Mouse (Mus musculus): ENCODE measurements at regions not wholly inside any gene's neighbourhood (a gene's known extent, or its start where the extent isn't known, plus 50 kb on each side); places are given as distances from the start of the nearest gene placed in this dataset.

DNA sequence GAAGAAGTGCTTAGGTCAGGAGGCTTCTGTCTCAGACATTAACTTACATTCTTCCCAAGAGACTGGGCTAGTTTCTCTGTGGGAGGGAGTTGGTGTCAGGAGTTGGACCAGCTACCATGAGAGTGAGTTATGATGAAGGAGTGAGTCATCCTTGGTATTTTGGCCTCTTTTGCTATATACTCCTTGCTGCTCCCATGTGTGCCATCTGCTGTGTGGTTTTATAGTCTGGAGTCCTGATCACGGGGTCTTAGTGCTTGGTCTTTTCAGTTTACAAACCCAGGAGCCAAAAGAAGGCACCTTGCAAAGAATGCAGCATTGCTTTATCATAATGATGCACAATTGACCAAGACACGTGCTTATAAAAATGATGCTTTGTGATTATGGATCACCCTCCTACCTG is 56.6 kb downstream of the Zfp503 start:
- no peak overlapping the region for H3K27ac ChIP-seq
- no peak overlapping the region for H3K4me3 ChIP-seq
- WGBS, result 84% methylated on average over 2 of the region's 2 CpGs
- peak; percentile 6 for DNase-seq (ENCODE audit: low spot score)
- 0 out of 2 replicates have a peak, but pooled peaks cover 17% of the 10 kb centered on the region for H3K27me3 ChIP-seq (ENCODE audit: low read depth, poor library complexity, severe bottlenecking)
- no peaks in the 10 kb centered on the region for H3K9me3 ChIP-seq (replicated peaks)
- H3K36me3 ChIP-seq, result no peaks in the 10 kb centered on the region
- no peaks in the 10 kb centered on the region for H3K4me1 ChIP-seq

DNA sequence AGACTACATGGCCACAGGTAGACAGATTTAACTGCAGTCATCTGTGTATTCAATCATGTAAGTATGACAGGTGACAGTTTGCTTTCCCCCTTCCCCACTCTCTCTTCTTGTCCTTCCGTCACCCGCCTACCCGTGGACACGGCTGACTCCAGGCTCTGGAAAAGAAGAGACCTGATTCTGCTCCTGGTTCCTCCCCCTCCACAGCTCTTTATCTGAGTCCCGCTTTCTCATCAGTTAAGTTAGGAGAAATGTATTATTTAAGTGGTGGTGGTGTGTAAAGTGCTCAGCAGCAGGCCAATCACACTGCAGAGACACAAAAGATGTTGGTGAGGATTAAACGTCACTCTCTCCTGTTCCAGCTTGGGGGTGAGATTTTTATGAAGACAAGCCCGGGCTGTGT is 57.5 kb downstream of the Zfp503 start:
- 83% methylated on average over 7 of the region's 7 CpGs for WGBS
- Histone ChIP-seq H3K9me3 (replicated peaks) (no peaks in the 10 kb centered on the region), H3K36me3 (no peaks in the 10 kb centered on the region), H3K4me1 (no peaks in the 10 kb centered on the region), H3K27ac (no peak overlapping the region), H3K4me3 (no peak overlapping the region), H3K27me3 (ENCODE audit: low read depth, poor library complexity, severe bottlenecking) (0 out of 2 replicates have a peak, but pooled peaks cover 14% of the 10 kb centered on the region)
- DNase-seq (ENCODE audit: low spot score), result peak; percentile 15

DNA sequence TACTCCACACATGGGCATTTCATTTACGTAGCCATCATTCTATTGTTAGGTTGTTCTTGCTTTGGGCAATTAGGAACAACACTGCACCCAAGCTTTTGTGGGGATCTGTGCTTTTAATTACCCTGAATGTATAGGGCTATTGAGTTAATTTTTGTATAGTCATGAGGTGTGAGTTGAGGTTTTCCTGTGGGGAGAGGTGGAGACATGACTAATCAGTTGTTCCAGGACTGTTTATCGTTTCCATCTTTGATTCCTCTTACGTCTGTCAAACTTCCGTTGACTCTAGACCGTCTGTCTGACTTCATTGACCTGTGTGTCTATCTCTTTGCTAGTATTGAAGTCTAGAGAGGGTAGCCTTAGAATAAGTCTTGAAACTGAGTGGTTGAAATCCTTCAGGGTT is 60.4 kb downstream of the Zfp503 start:
- Histone ChIP-seq H3K27me3 (ENCODE audit: low read depth, poor library complexity, severe bottlenecking) (0 out of 2 replicates have a peak, but pooled peaks cover 13% of the 10 kb centered on the region), H3K27ac (no peak overlapping the region), H3K4me1 (no peaks in the 10 kb centered on the region), H3K36me3 (no peaks in the 10 kb centered on the region), H3K9me3 (replicated peaks) (no peaks in the 10 kb centered on the region), H3K4me3 (no peak overlapping the region)
- 73% methylated on average over 5 of the region's 5 CpGs for WGBS
- DNase-seq (ENCODE audit: low spot score), result no peak

DNA sequence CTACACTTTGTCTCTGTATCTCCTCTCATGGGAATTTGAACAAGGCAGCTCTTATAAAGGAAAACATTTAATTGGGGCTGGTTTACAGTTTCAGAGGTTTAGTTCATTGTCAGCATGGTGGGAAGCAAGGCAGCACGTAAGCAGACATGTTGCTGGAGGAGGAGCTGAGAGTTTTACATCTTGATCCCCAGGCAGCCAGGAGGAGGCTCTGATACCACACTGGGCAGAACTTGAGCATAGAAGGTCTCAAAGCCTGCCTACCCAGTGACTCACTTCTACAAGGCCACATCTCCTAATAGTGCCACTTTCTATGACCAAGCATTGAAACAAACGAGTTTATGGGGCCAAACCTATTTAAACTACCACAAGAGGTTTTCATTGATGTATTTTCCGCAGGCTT is 67.9 kb upstream of the Comtd1 start:
- Histone ChIP-seq H3K27ac (no peak overlapping the region), H3K4me1 (no peaks in the 10 kb centered on the region), H3K36me3 (no peaks in the 10 kb centered on the region), H3K27me3 (ENCODE audit: low read depth, poor library complexity, severe bottlenecking) (no peaks in the 10 kb centered on the region), H3K4me3 (no peak overlapping the region), H3K9me3 (replicated peaks) (no peaks in the 10 kb centered on the region)
- no peak for DNase-seq (ENCODE audit: low spot score)
- WGBS, result 87% methylated on average over 3 of the region's 3 CpGs

DNA sequence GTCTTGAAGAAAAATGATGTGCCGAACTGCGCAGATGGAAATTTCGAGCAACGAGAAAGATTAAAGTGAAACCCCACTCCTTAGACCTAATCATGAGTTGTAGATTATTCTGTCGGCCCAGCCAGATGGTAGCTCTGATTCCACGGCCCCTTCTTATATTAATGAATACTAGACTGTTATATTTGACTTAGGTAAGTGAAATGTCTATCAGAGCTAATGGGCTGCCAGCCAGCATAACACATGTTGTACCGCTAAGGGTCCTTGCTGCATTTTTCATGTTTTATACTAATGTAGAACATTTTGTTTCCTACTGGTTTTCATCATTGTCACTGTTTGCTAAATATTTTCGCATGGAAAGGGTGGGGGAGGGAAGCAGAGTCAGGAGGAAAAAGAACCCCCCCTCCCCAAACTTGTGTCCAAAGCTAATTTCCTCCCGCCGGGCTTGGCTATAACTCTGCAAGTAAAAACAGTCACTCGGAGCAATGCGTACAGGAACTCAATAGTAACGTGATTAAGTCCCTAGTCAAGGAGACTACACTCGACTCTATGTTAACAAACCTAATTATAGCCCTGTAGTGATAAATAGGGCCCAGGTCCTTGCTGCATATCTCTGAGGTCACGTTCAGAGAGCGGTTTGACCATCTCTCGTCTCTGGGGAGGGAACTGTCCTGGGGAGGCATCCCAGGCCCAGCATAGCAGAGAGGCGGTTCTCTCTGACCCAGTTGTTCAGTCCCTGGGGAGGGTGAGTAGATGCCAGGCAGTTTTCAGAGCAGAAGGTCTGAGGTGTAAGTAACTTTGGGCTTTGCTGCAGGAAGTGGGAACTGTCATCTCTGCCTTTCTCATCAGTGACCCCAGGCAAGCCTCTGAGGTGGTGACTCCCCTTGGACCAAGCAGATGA is 56.0 kb upstream of the Comtd1 start:
- DNase-seq (ENCODE audit: low spot score), result peak; percentile 71
- Histone ChIP-seq H3K27ac (peak overlapping the region; percentile 89), H3K36me3 (no peaks in the 10 kb centered on the region), H3K4me1 (peaks cover 51% of the 10 kb centered on the region), H3K9me3 (replicated peaks) (no peaks in the 10 kb centered on the region), H3K27me3 (ENCODE audit: low read depth, poor library complexity, severe bottlenecking) (peaks cover 40% of the 10 kb centered on the region; the same call in 1 of the 2 replicates), H3K4me3 (peak overlapping the region; percentile 41)
- WGBS, result 12% methylated on average over 18 of the region's 18 CpGs

DNA sequence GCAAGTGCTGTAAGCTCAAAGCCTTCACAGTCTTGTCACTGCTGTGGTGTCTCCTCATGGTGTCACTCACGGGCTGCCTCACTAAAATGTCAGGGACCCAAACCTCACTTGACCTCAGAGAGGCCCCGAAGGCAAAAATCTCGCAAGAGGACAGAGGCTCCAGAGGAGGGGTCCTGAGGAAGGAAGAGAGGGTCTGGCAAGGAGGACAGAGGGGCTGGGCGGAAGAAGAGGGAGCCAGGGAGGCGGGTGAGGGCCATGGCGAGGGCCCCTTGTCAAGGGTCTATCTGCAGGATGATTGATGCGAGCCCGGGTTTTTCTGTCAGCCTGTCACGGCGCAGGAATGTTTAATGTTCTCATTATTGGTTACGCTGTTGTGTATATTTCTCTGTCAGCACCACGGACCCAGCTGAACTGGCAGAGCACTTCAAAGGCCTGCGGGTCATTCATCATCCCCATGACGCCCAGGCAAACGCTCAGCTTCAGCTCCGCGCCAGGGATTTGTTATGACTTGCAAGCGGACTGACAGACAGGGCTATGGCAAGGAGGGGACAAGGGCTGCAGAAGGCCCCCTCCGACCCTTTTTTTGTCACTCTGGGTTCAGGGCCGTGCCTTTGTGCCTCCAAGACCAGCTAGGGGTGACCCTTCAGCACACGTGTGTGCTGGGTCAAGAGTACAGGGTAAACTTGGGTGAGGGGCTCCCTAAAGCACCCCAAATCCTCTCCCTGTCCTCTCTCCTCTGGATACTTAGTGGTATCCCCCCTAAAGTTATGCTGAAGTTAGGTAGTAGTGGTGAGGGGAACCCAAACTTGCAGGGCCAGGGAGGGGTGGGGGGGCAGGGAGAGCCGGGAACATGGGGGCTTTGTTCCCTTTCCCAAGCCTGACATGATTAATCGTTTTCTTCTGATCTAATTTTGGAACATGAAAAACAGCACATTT is 55.1 kb upstream of the Comtd1 start:
- Histone ChIP-seq H3K27me3 (ENCODE audit: low read depth, poor library complexity, severe bottlenecking) (peaks cover 50% of the 10 kb centered on the region; the same call in 1 of the 2 replicates), H3K9me3 (replicated peaks) (no peaks in the 10 kb centered on the region), H3K36me3 (no peaks in the 10 kb centered on the region), H3K27ac (peak overlapping the region; percentile 89), H3K4me3 (peak overlapping the region; percentile 41), H3K4me1 (peaks cover 51% of the 10 kb centered on the region)
- DNase-seq (ENCODE audit: low spot score), result peak; percentile 94
- WGBS, result 3% methylated on average over 23 of the region's 23 CpGs

DNA sequence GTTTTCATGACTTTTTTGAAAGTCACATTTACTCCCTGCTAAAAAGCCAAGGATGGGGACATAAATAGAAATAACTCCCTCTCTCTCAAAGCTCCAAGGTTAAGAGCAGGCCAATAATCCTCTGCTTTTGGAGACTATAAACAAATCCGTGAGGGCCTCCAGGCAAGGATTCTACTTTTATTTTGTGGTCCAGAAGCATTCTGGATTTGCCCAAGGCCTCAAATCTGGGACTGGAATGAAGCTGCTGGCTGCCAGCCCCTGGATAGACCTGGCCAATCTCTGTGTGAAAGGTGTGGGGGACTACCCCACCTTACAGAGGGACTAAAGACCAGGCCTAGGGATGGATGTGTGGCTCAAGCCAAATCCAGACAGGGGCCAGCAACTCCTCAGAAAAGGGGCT is 54.1 kb upstream of the Comtd1 start:
- DNase-seq (ENCODE audit: low spot score), result no peak
- peak overlapping the region; percentile 89 for H3K27ac ChIP-seq
- H3K4me1 ChIP-seq, result peaks cover 51% of the 10 kb centered on the region
- no peaks in the 10 kb centered on the region for H3K9me3 ChIP-seq (replicated peaks)
- H3K36me3 ChIP-seq, result no peaks in the 10 kb centered on the region
- H3K4me3 ChIP-seq, result no peak overlapping the region
- peaks cover 53% of the 10 kb centered on the region; the same call in 1 of the 2 replicates for H3K27me3 ChIP-seq (ENCODE audit: low read depth, poor library complexity, severe bottlenecking)
- 53% methylated on average over 1 of the region's 1 CpGs for WGBS

DNA sequence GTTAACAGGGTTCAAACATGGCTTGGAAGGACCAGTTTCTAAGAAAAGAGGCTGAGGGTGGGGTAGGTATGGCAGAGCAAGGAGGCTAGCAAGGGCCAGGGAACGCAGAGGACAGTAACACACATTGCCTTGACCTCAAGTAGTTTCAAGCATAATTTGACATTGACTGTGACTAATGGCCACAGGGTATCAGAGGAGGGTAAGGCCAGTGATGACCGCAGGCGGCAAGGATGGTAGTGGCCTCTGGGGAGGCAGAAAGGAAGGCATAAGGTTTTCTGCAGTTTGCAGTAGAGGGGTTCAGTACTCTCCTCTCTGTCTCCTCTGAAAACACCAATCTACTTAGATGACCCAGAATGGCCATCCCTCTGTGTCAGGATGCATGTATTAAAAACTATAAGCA is 53.7 kb upstream of the Comtd1 start:
- Histone ChIP-seq H3K27me3 (ENCODE audit: low read depth, poor library complexity, severe bottlenecking) (peaks cover 53% of the 10 kb centered on the region; the same call in 1 of the 2 replicates), H3K4me3 (no peak overlapping the region), H3K4me1 (peaks cover 51% of the 10 kb centered on the region), H3K27ac (no peak overlapping the region), H3K9me3 (replicated peaks) (no peaks in the 10 kb centered on the region), H3K36me3 (no peaks in the 10 kb centered on the region)
- 67% methylated on average over 3 of the region's 3 CpGs for WGBS
- DNase-seq (ENCODE audit: low spot score), result no peak

DNA sequence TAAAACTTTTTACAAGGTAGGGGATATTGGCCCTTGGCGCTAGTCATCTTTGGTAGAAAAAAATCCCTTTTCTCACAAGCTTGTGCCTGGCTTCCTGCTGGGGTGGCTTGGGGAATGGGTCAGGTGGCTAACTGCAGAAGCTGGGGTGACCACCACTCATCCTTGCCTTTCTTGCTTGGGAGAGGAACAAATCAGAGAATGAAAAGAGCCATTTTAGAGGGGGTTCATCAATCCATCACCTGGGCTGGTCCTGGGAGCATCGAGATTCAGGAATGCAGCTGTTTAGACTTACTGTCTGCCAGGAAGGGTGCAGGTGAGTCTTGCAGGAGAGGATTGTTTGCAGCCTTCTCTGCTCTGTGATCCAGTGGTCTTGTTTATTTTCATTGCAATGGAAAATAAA is 52.2 kb upstream of the Comtd1 start:
- 67% methylated on average over 2 of the region's 2 CpGs for WGBS
- no peak overlapping the region for H3K27ac ChIP-seq
- H3K36me3 ChIP-seq, result no peaks in the 10 kb centered on the region
- H3K9me3 ChIP-seq (replicated peaks), result no peaks in the 10 kb centered on the region
- DNase-seq (ENCODE audit: low spot score), result no peak
- no peak overlapping the region for H3K4me3 ChIP-seq
- peaks cover 41% of the 10 kb centered on the region for H3K4me1 ChIP-seq
- peaks cover 52% of the 10 kb centered on the region for H3K27me3 ChIP-seq (ENCODE audit: low read depth, poor library complexity, severe bottlenecking)

DNA sequence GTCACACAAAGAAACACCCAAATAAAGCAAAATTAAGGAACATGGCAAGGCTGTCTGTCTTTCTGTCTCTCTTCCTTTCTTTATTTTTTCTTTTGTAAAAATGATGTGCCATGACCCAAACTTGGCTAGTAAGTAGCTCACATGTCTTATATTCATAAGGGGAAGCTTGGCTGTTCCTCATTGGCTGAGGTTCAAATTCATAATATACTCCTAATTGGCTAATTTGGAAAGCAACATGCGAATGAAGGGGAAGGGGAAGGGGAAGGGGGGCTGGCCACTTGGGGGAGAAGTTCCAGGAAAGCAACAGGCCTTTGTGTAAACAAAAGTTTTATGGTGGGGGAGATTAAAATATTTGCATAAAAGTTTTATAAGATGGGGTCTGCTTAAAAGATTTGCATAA is 51.7 kb upstream of the Comtd1 start:
- Histone ChIP-seq H3K4me1 (peaks cover 37% of the 10 kb centered on the region), H3K9me3 (replicated peaks) (no peaks in the 10 kb centered on the region), H3K36me3 (no peaks in the 10 kb centered on the region), H3K27ac (no peak overlapping the region), H3K4me3 (no peak overlapping the region), H3K27me3 (ENCODE audit: low read depth, poor library complexity, severe bottlenecking) (peaks cover 47% of the 10 kb centered on the region)
- no peak for DNase-seq (ENCODE audit: low spot score)
- WGBS, result 38% methylated on average over 1 of the region's 1 CpGs

All from limb, embryonic 10.5 days (tissue).